Mouse (Mus musculus): ENCODE data around the gene Cd19. TPM values are rescaled to one million over a fixed set of nuclear protein-coding genes. Genes with fewer than 3 reads are reported as not detected.
"Not testable (repeated sequence)": the region's sequence is repeated elsewhere in the genome, so short reads cannot be mapped to it uniquely, and the experiment has no call there.

The Cd19 gene
- polyA plus RNA-seq, 1 experiment, result not detected

- TF ChIP-seq CTCF (IDR thresholded peaks at IDR 0.05; ENCODE audit: insufficient read depth, low read depth, low read length) (peak; percentile 62), POLR2A (IDR thresholded peaks at IDR 0.05; ENCODE audit: insufficient read depth, low read depth, low read length) (no peak)
- Histone ChIP-seq H3K4me1 (ENCODE audit: control insufficient read depth, insufficient read depth, low read length) (no peaks in the 10 kb centered on the region), H3K4me3 (ENCODE audit: insufficient read depth, low read depth, low read length) (no peak overlapping the region), H3K27ac (ENCODE audit: insufficient read depth, low read depth, low read length) (no peak overlapping the region)
- WGBS, result 8% methylated on average over 5 of the region's 5 CpGs
Observed at GRCm38 (mm10) chr7:126399548-126399947, 15.1 kb downstream of the Cd19 start.

GRCm38 (mm10) chr7:126397822-126398221 lies 16.9 kb downstream of the Cd19 start:
- H3K4me3 ChIP-seq (ENCODE audit: insufficient read depth, low read depth, low read length), result no peak overlapping the region
- H3K4me1 ChIP-seq (ENCODE audit: control insufficient read depth, insufficient read depth, low read length), result no peaks in the 10 kb centered on the region
- no peak overlapping the region for H3K27ac ChIP-seq (ENCODE audit: insufficient read depth, low read depth, low read length)
- no peak for TF ChIP-seq POLR2A (IDR thresholded peaks at IDR 0.05; ENCODE audit: insufficient read depth, low read depth, low read length)
- WGBS, result 94% methylated on average over 4 of the region's 4 CpGs

- H3K4me3 ChIP-seq (ENCODE audit: insufficient read depth, low read depth, low read length), result no peak overlapping the region
- TF ChIP-seq CTCF (IDR thresholded peaks at IDR 0.05; ENCODE audit: insufficient read depth, low read depth, low read length), result no peak
- no peak overlapping the region for H3K27ac ChIP-seq (ENCODE audit: insufficient read depth, low read depth, low read length)
- H3K4me1 ChIP-seq (ENCODE audit: control insufficient read depth, insufficient read depth, low read length), result no peaks in the 10 kb centered on the region
- 51% methylated on average over 6 of the region's 6 CpGs for WGBS
Observed at GRCm38 (mm10) chr7:126397221-126397620, 17.5 kb downstream of the Cd19 start.

- under 1% methylated on average over 59 of the region's 59 CpGs for WGBS
- Histone ChIP-seq H3K4me1 (ENCODE audit: control insufficient read depth, insufficient read depth, low read length) (no peaks in the 10 kb centered on the region), H3K27ac (ENCODE audit: insufficient read depth, low read depth, low read length) (no peak within 1 kb of the TSS), H3K4me3 (ENCODE audit: insufficient read depth, low read depth, low read length) (peak within 1 kb of the TSS; percentile 91)
- no peak for TF ChIP-seq CTCF (IDR thresholded peaks at IDR 0.05; ENCODE audit: insufficient read depth, low read depth, low read length)
- TF ChIP-seq POLR2A (IDR thresholded peaks at IDR 0.05; ENCODE audit: insufficient read depth, low read depth, low read length), result peak; percentile 82
Observed at GRCm38 (mm10) chr7:126396298-126397119, 18.2 kb downstream of the Cd19 start, which contains the start of gene Nfatc2ip. TSS of gene Nfatc2ip (minus strand) at chr7:126396737.

- not testable (repeated sequence) for H3K4me3 ChIP-seq (ENCODE audit: insufficient read depth, low read depth, low read length); H3K27ac ChIP-seq (ENCODE audit: insufficient read depth, low read depth, low read length); H3K4me1 ChIP-seq (ENCODE audit: control insufficient read depth, insufficient read depth, low read length)
- 93% methylated on average over 7 of the region's 7 CpGs for WGBS
Observed at GRCm38 (mm10) chr7:126392086-126392884, 22.4 kb downstream of the Cd19 start.

GRCm38 (mm10) chr7:126388185-126388584 lies 26.5 kb downstream of the Cd19 start:
- WGBS, result 100% methylated on average over 1 of the region's 1 CpGs
- no peak for TF ChIP-seq POLR2A (IDR thresholded peaks at IDR 0.05; ENCODE audit: insufficient read depth, low read depth, low read length)
- TF ChIP-seq CTCF (IDR thresholded peaks at IDR 0.05; ENCODE audit: insufficient read depth, low read depth, low read length), result no peak
- Histone ChIP-seq H3K4me3 (ENCODE audit: insufficient read depth, low read depth, low read length) (no peak overlapping the region), H3K4me1 (ENCODE audit: control insufficient read depth, insufficient read depth, low read length) (no peaks in the 10 kb centered on the region), H3K27ac (ENCODE audit: insufficient read depth, low read depth, low read length) (no peak overlapping the region)

- no peak for TF ChIP-seq CTCF (IDR thresholded peaks at IDR 0.05; ENCODE audit: insufficient read depth, low read depth, low read length)
- TF ChIP-seq POLR2A (IDR thresholded peaks at IDR 0.05; ENCODE audit: insufficient read depth, low read depth, low read length), result no peak
- WGBS, result 80% methylated on average over 5 of the region's 5 CpGs
- H3K27ac ChIP-seq (ENCODE audit: insufficient read depth, low read depth, low read length), result no peak overlapping the region
- no peak overlapping the region for H3K4me3 ChIP-seq (ENCODE audit: insufficient read depth, low read depth, low read length)
- no peaks in the 10 kb centered on the region for H3K4me1 ChIP-seq (ENCODE audit: control insufficient read depth, insufficient read depth, low read length)
Observed at GRCm38 (mm10) chr7:126383565-126383964, 31.1 kb downstream of the Cd19 start.

- WGBS, result under 1% methylated on average over 33 of the region's 33 CpGs
- TF ChIP-seq CTCF (IDR thresholded peaks at IDR 0.05; ENCODE audit: insufficient read depth, low read depth, low read length) (peak; percentile 70), POLR2A (IDR thresholded peaks at IDR 0.05; ENCODE audit: insufficient read depth, low read depth, low read length) (no peak)
Observed at GRCm38 (mm10) chr7:126377278-126378158, 37.2 kb downstream of the Cd19 start, which contains the start of gene Spns1. TSS of gene Spns1 (minus strand) at chr7:126377450.

More at GRCm38 (mm10) chr7:126377278-126378158, 37.2 kb downstream of the Cd19 start, which contains the start of gene Spns1:
- peaks cover 4% of the 10 kb centered on the region for H3K4me1 ChIP-seq (ENCODE audit: control insufficient read depth, insufficient read depth, low read length)
- peak within 1 kb of the TSS; percentile 10; the same call in 1 of the 2 replicates for H3K27ac ChIP-seq (ENCODE audit: insufficient read depth, low read depth, low read length)
- peak within 1 kb of the TSS; percentile 74 for H3K4me3 ChIP-seq (ENCODE audit: insufficient read depth, low read depth, low read length)
